Mouse (Mus musculus): ENCODE measurements around the gene Bckdhb. TPM values are rescaled to one million over a fixed set of nuclear protein-coding genes. Genes with fewer than 3 reads are reported as not detected.

Gene Bckdhb
- polyA plus RNA-seq, 1 experiment from 2014 or later = 30.7 TPM

DNA sequence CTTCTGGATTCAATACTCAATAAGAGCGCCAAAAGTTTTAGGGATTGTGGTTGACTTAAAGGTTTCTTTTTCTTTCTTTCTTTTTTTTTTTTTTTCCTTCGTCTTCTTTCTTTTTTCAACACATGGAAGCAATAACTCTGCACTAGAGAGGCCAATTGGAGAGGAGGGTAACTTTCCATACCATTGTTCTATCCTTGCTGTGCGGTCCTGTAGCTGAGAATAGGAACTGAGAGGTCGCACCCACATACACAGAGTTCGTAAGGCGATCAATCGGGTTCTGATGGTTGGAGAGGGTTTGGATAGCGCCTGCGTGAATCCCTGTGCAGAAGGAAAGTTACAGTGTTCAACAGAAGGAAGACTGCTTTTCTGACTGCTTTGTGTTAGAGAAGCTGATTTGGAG is 148.3 kb downstream of the Bckdhb start:
- Histone ChIP-seq H3K4me2 (ENCODE audit: low read depth, low read length) (no peak overlapping the region), H3K4me3 (ENCODE audit: low read length) (no peak overlapping the region), H3K27me3 (replicated peaks; ENCODE audit: control insufficient read depth, insufficient read depth, low read length) (no peaks in the 10 kb centered on the region), H3K9me3 (ENCODE audit: control insufficient read depth, low read length) (no peaks in the 10 kb centered on the region), H3K27ac (ENCODE audit: low read length) (no peak overlapping the region), H3K9ac (ENCODE audit: low read depth, low read length) (no peak overlapping the region), H3K4me1 (ENCODE audit: control insufficient read depth, insufficient read depth, low read length) (no peaks in the 10 kb centered on the region), H3K36me3 (ENCODE audit: control insufficient read depth, insufficient read depth, low read length) (no peaks in the 10 kb centered on the region)
- 88% methylated on average over 9 of the region's 9 CpGs for WGBS
- ATAC-seq = no peak

DNA sequence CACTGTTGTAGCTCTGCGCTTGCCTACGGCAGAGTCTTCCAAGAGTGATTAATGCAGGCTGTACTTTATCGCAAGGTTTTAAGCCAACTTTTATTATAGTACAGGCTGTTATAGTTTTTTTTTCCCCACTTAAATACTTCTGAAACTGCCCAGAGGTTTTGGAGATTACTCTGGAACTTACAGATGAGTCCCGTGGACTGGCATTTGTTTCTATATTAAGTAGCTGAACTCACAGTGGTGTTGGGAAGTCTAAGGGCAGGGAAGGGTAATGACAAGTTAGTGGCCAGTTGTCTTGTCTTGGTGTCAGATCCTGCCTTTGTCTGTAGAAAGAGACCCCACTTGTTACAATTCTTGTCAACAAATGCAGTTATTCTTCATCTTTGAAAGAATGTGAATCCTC is 158.6 kb downstream of the Bckdhb start:
- no peak overlapping the region for H3K4me2 ChIP-seq (ENCODE audit: low read depth, low read length)
- H3K9me3 ChIP-seq (ENCODE audit: control insufficient read depth, low read length) = no peaks in the 10 kb centered on the region
- no peak overlapping the region for H3K27ac ChIP-seq (ENCODE audit: low read length)
- no peaks in the 10 kb centered on the region for H3K36me3 ChIP-seq (ENCODE audit: control insufficient read depth, insufficient read depth, low read length)
- H3K4me3 ChIP-seq (ENCODE audit: low read length) = no peak overlapping the region
- H3K4me1 ChIP-seq (ENCODE audit: control insufficient read depth, insufficient read depth, low read length) = no peaks in the 10 kb centered on the region
- WGBS = 47% methylated on average over 4 of the region's 4 CpGs
- no peak for ATAC-seq
- H3K9ac ChIP-seq (ENCODE audit: low read depth, low read length) = no peak overlapping the region
- no peaks in the 10 kb centered on the region for H3K27me3 ChIP-seq (replicated peaks; ENCODE audit: control insufficient read depth, insufficient read depth, low read length)

DNA sequence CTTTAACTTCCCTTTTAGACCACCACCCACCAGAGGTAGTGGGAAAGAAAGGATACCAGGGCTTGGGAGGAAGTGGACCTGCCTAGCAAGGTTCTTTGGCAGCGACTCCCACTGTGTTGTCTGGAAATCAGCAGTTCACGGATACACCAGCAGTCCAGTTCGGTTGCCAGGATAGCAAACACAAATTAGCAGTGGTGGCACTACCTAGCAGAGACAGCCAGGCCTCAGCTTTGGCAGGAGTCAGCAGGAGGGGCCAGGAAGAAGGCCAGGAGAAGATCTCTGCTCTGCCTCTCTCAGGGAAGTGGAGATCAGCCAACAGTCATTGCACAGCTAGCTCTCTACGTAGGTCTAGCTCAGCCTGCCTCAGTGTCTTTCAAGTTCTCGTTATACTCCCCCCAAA is 159.7 kb downstream of the Bckdhb start:
- Histone ChIP-seq H3K4me3 (ENCODE audit: low read length) (no peak overlapping the region), H3K36me3 (ENCODE audit: control insufficient read depth, insufficient read depth, low read length) (no peaks in the 10 kb centered on the region), H3K9me3 (ENCODE audit: control insufficient read depth, low read length) (no peaks in the 10 kb centered on the region), H3K27ac (ENCODE audit: low read length) (no peak overlapping the region), H3K4me1 (ENCODE audit: control insufficient read depth, insufficient read depth, low read length) (no peaks in the 10 kb centered on the region), H3K4me2 (ENCODE audit: low read depth, low read length) (no peak overlapping the region), H3K27me3 (replicated peaks; ENCODE audit: control insufficient read depth, insufficient read depth, low read length) (no peaks in the 10 kb centered on the region), H3K9ac (ENCODE audit: low read depth, low read length) (no peak overlapping the region)
- no peak for ATAC-seq
- WGBS = 83% methylated on average over 5 of the region's 5 CpGs

DNA sequence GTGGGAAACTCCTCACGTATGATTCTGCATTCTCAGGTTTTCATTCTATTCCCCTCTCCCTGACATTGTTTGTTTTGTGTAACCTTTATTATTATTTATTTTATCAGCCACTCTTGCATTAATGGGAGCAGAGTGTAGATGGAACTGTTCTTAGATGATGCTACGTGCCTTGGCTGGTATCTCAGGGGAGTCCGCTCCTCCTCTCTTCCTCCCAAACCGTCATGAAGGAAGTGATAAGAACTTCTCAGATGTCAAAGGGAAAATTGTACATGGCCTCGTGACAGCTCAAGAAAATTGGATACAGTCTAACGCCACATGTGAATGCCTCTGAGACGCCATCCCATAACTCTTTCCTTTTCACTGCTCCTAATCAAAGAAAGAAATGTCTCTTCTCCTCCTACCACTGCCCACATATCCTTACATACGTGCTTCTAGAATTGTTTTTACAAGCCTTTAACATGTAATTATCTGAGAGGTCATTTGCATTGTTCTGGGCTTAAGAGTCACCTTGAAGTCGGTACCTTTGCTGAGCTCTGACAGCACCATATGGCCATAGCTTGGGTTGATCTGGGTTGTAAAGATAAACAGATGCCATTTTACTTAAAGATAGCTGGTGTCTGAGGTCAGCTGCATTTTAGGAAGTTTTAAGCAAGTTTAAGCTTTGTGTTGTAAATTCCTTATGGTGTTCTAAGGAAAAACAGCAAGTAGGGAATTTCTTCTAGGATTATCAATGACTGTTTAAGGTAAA is 165.5 kb downstream of the Bckdhb start:
- WGBS = 69% methylated on average over 9 of the region's 9 CpGs
- Histone ChIP-seq H3K9me3 (ENCODE audit: control insufficient read depth, low read length) (no peaks in the 10 kb centered on the region), H3K36me3 (ENCODE audit: control insufficient read depth, insufficient read depth, low read length) (no peaks in the 10 kb centered on the region), H3K27ac (ENCODE audit: low read length) (no peak overlapping the region), H3K4me3 (ENCODE audit: low read length) (no peak overlapping the region), H3K4me1 (ENCODE audit: control insufficient read depth, insufficient read depth, low read length) (no peaks in the 10 kb centered on the region), H3K27me3 (replicated peaks; ENCODE audit: control insufficient read depth, insufficient read depth, low read length) (no peaks in the 10 kb centered on the region), H3K4me2 (ENCODE audit: low read depth, low read length) (no peak overlapping the region), H3K9ac (ENCODE audit: low read depth, low read length) (no peak overlapping the region)
- ATAC-seq = no peak

DNA sequence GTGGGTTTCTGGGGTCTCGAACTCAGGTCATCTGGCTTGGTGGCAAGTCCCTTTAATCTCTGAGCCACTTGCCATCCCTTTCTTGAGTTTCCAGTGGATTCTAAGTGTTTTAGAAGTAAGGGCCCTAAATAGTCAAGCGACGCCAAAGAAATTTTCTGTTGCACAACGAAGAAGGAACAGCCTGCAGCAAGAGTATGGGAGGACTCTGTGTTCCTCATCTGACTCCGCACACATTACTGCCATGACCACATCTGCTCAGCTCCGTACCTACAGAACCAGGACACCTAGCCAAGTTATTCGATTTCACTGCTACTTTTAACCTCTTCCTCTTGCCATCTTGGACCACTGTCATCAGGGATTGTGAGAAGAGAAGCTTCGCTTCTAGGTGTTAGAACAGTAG is 168.0 kb downstream of the Bckdhb start:
- WGBS = 93% methylated on average over 8 of the region's 8 CpGs
- ATAC-seq = no peak

DNA sequence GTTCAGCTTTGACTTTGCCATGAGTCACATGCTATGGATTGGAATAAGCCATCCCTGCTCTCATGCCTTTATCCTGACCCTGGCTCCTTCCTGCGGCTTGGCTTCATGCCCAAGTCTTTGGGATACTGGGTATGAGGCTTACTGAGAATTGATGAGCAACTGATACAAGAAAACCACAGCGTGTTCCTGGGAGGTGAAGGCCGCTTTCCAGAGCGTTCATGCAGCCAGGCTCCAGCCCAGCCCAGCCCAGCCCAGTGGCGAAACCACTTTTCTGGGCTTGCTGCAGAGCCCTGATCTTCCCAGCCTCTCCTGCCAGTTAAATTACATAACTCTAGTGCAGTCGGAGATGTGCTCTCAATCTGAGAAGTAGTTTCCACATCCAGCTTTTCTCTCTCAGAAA is 169.2 kb downstream of the Bckdhb start:
- Histone ChIP-seq H3K27ac (ENCODE audit: low read length) (no peak overlapping the region), H3K4me3 (ENCODE audit: low read length) (no peak overlapping the region), H3K9me3 (ENCODE audit: control insufficient read depth, low read length) (no peaks in the 10 kb centered on the region), H3K27me3 (replicated peaks; ENCODE audit: control insufficient read depth, insufficient read depth, low read length) (no peaks in the 10 kb centered on the region), H3K4me2 (ENCODE audit: low read depth, low read length) (no peak overlapping the region), H3K36me3 (ENCODE audit: control insufficient read depth, insufficient read depth, low read length) (no peaks in the 10 kb centered on the region), H3K4me1 (ENCODE audit: control insufficient read depth, insufficient read depth, low read length) (no peaks in the 10 kb centered on the region), H3K9ac (ENCODE audit: low read depth, low read length) (no peak overlapping the region)
- ATAC-seq = no peak
- 86% methylated on average over 6 of the region's 6 CpGs for WGBS

More for the DNA sequence above, 168.0 kb downstream of the Bckdhb start:
- Histone ChIP-seq H3K4me1 (ENCODE audit: control insufficient read depth, insufficient read depth, low read length) (no peaks in the 10 kb centered on the region), H3K4me2 (ENCODE audit: low read depth, low read length) (no peak overlapping the region), H3K27ac (ENCODE audit: low read length) (no peak overlapping the region), H3K27me3 (replicated peaks; ENCODE audit: control insufficient read depth, insufficient read depth, low read length) (no peaks in the 10 kb centered on the region), H3K36me3 (ENCODE audit: control insufficient read depth, insufficient read depth, low read length) (no peaks in the 10 kb centered on the region), H3K9me3 (ENCODE audit: control insufficient read depth, low read length) (no peaks in the 10 kb centered on the region), H3K9ac (ENCODE audit: low read depth, low read length) (no peak overlapping the region), H3K4me3 (ENCODE audit: low read length) (no peak overlapping the region)

DNA sequence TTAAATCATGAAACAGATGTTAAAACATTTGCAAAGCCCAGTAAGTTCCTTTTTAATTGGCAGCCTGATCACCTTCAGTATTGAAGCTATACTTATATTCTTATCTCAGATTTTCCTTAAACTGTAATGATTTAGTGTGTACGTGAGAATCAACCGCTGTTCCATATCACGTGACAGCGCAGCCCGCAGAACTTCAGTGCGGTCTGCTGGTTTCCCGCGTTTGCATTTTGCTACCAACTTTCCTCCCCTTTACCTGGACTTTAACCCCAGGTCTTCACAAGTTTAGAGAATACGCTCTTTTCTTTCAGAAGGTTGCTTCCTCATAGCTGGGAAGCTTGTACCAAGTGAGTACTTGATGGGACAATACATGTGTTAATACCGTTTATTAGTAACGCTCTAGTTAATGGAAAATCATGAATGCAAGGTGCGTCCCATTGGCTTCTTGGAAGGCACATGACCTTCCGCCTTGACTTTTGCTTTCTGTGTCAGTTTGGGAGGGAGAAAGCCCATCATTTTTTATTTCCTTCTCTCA is 171.6 kb downstream of the Bckdhb start:
- ATAC-seq = no peak
- no peaks in the 10 kb centered on the region for H3K4me1 ChIP-seq (ENCODE audit: control insufficient read depth, insufficient read depth, low read length)
- no peak overlapping the region for H3K4me2 ChIP-seq (ENCODE audit: low read depth, low read length)
- 93% methylated on average over 13 of the region's 13 CpGs for WGBS
- H3K9ac ChIP-seq (ENCODE audit: low read depth, low read length) = no peak overlapping the region
- no peaks in the 10 kb centered on the region for H3K36me3 ChIP-seq (ENCODE audit: control insufficient read depth, insufficient read depth, low read length)
- no peak overlapping the region for H3K4me3 ChIP-seq (ENCODE audit: low read length)
- H3K27ac ChIP-seq (ENCODE audit: low read length) = no peak overlapping the region
- no peaks in the 10 kb centered on the region for H3K9me3 ChIP-seq (ENCODE audit: control insufficient read depth, low read length)
- H3K27me3 ChIP-seq (replicated peaks; ENCODE audit: control insufficient read depth, insufficient read depth, low read length) = no peaks in the 10 kb centered on the region

DNA sequence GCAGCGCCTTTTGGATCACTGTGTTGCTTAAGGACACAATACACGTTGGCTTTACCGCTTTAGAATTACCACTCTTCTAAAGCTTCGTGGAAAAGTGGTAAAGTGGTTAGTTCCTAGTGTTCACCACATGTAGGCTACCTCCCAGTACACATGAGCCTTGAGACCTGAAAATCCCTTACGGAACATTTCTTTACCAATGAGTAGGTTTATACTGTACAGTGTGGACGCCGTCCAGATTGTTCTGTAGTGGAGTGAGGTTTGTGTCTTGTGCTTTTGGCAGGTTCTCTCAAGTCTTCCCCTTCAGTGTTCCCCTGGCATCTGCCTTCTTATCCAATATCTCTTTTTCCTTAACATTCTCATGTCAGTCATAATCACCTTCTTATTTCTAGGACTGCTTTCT is 178.4 kb downstream of the Bckdhb start:
- H3K36me3 ChIP-seq (ENCODE audit: control insufficient read depth, insufficient read depth, low read length) = no peaks in the 10 kb centered on the region
- 90% methylated on average over 7 of the region's 7 CpGs for WGBS
- H3K4me3 ChIP-seq (ENCODE audit: low read length) = no peak overlapping the region
- H3K27ac ChIP-seq (ENCODE audit: low read length) = no peak overlapping the region
- no peaks in the 10 kb centered on the region for H3K9me3 ChIP-seq (ENCODE audit: control insufficient read depth, low read length)
- no peak overlapping the region for H3K4me2 ChIP-seq (ENCODE audit: low read depth, low read length)
- peaks cover 6% of the 10 kb centered on the region; the same call in 1 of the 2 replicates for H3K4me1 ChIP-seq (ENCODE audit: control insufficient read depth, insufficient read depth, low read length)
- no peaks in the 10 kb centered on the region for H3K27me3 ChIP-seq (replicated peaks; ENCODE audit: control insufficient read depth, insufficient read depth, low read length)
- ATAC-seq = no peak
- H3K9ac ChIP-seq (ENCODE audit: low read depth, low read length) = no peak overlapping the region

DNA sequence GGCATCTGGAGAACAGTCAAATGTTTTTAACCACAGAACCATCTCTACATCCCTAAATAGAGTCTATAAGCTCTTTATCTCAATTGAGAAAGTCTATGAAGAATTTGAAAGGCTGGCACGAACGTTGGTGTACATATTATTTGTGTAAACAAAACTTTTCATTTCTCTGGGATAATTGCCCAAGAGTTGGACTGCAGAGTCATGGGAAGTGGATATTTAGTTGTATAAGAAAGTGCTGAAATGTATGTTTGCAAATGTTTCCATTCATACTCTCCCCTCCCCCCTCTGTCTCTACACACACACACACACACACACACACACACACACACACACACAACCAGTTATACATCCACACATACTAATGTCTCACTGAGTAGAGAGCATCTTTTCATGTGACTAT is 181.5 kb downstream of the Bckdhb start:
- Histone ChIP-seq H3K27ac (ENCODE audit: low read length) (no peak overlapping the region), H3K36me3 (ENCODE audit: control insufficient read depth, insufficient read depth, low read length) (no peaks in the 10 kb centered on the region), H3K4me1 (ENCODE audit: control insufficient read depth, insufficient read depth, low read length) (peaks cover 6% of the 10 kb centered on the region; the same call in 1 of the 2 replicates), H3K9me3 (ENCODE audit: control insufficient read depth, low read length) (no peaks in the 10 kb centered on the region), H3K4me3 (ENCODE audit: low read length) (no peak overlapping the region), H3K9ac (ENCODE audit: low read depth, low read length) (no peak overlapping the region), H3K4me2 (ENCODE audit: low read depth, low read length) (no peak overlapping the region), H3K27me3 (replicated peaks; ENCODE audit: control insufficient read depth, insufficient read depth, low read length) (no peaks in the 10 kb centered on the region)
- WGBS = 45% methylated on average over 2 of the region's 2 CpGs
- ATAC-seq = no peak
